Mouse (Mus musculus) midbrain, embryonic 11.5 days (tissue): ENCODE data around the gene Tlk2. TPM values are rescaled to one million over a fixed set of nuclear protein-coding genes. Genes with fewer than 3 reads are reported as not detected.

Experiments
- ATAC-seq: fragments of 200-750 bp; cut with Nextera tagmentation; 2 replicates; pipeline ENCODE4 v1.8.0; 2017; ENCODE audit warnings: moderate TSS enrichment, moderate library complexity; ENCODE audit not compliant: low FRiP score
- DNase-seq: peaks from one replicate; pipeline ENCODE4 v3.0.0; 2015; ENCODE audit warnings: low spot score; ENCODE audit errors: missing footprints
- H3K27ac ChIP-seq: fragments of 300-500 bp; sonication (generic); 2 replicates; pipeline ENCODE4 v1.5.1; 2014; ENCODE audit warnings: low read depth, low read length
- H3K27me3 ChIP-seq: fragments of 300-500 bp; sonication (generic); 2 replicates; pipeline ENCODE4 v1.6.1; 2014; ENCODE audit warnings: mild to moderate bottlenecking, low read length, moderate library complexity, mixed read lengths; ENCODE audit not compliant: control insufficient read depth, insufficient read depth
- H3K36me3 ChIP-seq: fragments of 300-500 bp; sonication (generic); 2 replicates; pipeline ENCODE4 v1.6.1; 2014; ENCODE audit warnings: mild to moderate bottlenecking, low read length, moderate library complexity, mixed read lengths; ENCODE audit not compliant: control insufficient read depth, insufficient read depth
- H3K4me1 ChIP-seq: fragments of 300-500 bp; sonication (generic); 2 replicates; pipeline ENCODE4 v1.6.1; 2014; ENCODE audit warnings: low read length; ENCODE audit not compliant: control insufficient read depth, insufficient read depth
- H3K4me2 ChIP-seq: fragments of 300-500 bp; sonication (generic); 2 replicates; pipeline ENCODE4 v1.6.1; 2014; ENCODE audit warnings: mild to moderate bottlenecking, moderate library complexity
- H3K4me3 ChIP-seq: fragments of 300-500 bp; sonication (generic); 2 replicates; pipeline ENCODE4 v1.5.1; 2014; ENCODE audit warnings: low read depth, low read length
- H3K9ac ChIP-seq: fragments of 300-500 bp; sonication (generic); 2 replicates; pipeline ENCODE4 v1.6.1; 2014; ENCODE audit warnings: low read length
- H3K9me3 ChIP-seq: fragments of 300-500 bp; sonication (generic); 2 replicates; pipeline ENCODE4 v1.6.1; 2016; ENCODE audit warnings: low read length; ENCODE audit not compliant: control insufficient read depth
- WGBS: fragments of 180-500 bp; shearing (Covaris S2); extraction: QIAGEN DNeasy Blood & Tissue Kit; methylation state at CpG from one replicate; pipeline ENCODE4 v1.1.7; 2014; 5-methylcytosine and 5-hydroxymethylcytosine counted together
- polyA plus RNA-seq: library from polyadenylated mRNA; unstranded; fragments of >200 nt; fragmentation: Nextera tagmentation; extraction: Ambion mirVana; gene quantifications from 2 replicates; pipeline ENCODE4 v1.2.1, GENCODE M21; 2014

Tlk2 gene
- polyA plus RNA-seq, 1 experiment from 2014 or later, result 33.1 TPM

GRCm38 (mm10) chr11:105146593-105146992 lies 32.0 kb upstream of the Tlk2 start, which contains the start of gene Gm10842:
TSS of gene Gm10842 (plus strand) at chr11:105146893.
- H3K36me3 ChIP-seq, result no peaks in the 10 kb centered on the region
- DNase-seq (no peak), ATAC-seq (no peak)
- no peak within 1 kb of the TSS for H3K27ac ChIP-seq
- H3K4me2 ChIP-seq, result no peak within 1 kb of the TSS
- H3K9ac ChIP-seq, result no peak within 1 kb of the TSS
- no peaks in the 10 kb centered on the region for H3K9me3 ChIP-seq
- H3K27me3 ChIP-seq, result no peaks in the 10 kb centered on the region
- 79% methylated on average over 3 of the region's 3 CpGs for WGBS
- H3K4me3 ChIP-seq, result no peak within 1 kb of the TSS
- no peaks in the 10 kb centered on the region for H3K4me1 ChIP-seq

DNA sequence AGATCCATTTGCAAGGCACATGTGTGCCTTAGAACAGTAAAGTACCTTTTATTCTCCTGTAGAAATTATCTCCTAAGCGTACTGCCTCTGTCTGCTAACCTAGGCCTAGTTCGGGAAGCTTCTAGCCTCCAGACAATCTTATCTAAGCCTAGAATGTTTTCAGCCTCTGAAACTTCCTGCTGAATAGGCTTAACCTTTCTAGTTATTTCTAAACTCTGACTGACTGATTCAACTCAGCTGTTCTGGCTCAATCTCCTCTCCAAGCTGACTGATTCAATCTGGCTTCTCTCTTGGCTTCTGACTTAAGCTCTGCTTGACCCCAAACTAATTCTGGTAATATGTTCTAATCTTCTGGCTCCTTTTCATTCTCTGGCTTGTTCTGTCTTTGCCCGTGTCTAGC lies 29.3 kb upstream of the Tlk2 start:
- Histone ChIP-seq H3K4me1 (no peaks in the 10 kb centered on the region; the same call in 1 of the 2 replicates), H3K4me2 (no peak overlapping the region), H3K27ac (no peak overlapping the region), H3K27me3 (no peaks in the 10 kb centered on the region), H3K9ac (no peak overlapping the region), H3K4me3 (no peak overlapping the region), H3K9me3 (no peaks in the 10 kb centered on the region), H3K36me3 (no peaks in the 10 kb centered on the region)
- 74% methylated on average over 3 of the region's 3 CpGs for WGBS
- ATAC-seq, result no peak
- no peak for DNase-seq

DNA sequence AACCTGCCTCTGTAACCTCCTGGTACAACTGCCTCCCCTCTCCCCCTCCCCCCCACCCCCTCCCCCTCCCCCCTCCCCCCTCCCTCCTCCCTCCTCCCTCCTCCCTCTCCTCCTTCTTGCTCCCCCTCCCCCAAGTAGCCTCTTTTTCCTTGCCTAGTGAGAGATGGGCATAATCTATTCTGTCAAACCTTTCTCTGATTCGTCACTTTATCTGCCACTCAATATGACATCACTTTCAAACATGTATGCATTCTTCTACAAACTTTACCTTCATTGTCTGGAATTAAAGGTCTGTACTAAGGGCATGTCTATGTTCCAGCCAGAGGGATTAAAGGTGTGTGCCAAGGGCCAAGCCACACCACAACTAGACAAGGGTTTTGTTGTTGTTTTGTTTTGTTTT lies 28.8 kb upstream of the Tlk2 start:
- no peak overlapping the region for H3K4me2 ChIP-seq
- no peak overlapping the region for H3K9ac ChIP-seq
- H3K36me3 ChIP-seq, result no peaks in the 10 kb centered on the region
- no peaks in the 10 kb centered on the region for H3K27me3 ChIP-seq
- ATAC-seq (no peak), DNase-seq (no peak)
- no peak overlapping the region for H3K4me3 ChIP-seq
- no peak overlapping the region for H3K27ac ChIP-seq
- WGBS, result 100% methylated on average over 1 of the region's 1 CpGs
- no peaks in the 10 kb centered on the region for H3K9me3 ChIP-seq
- no peaks in the 10 kb centered on the region; the same call in 1 of the 2 replicates for H3K4me1 ChIP-seq

DNA sequence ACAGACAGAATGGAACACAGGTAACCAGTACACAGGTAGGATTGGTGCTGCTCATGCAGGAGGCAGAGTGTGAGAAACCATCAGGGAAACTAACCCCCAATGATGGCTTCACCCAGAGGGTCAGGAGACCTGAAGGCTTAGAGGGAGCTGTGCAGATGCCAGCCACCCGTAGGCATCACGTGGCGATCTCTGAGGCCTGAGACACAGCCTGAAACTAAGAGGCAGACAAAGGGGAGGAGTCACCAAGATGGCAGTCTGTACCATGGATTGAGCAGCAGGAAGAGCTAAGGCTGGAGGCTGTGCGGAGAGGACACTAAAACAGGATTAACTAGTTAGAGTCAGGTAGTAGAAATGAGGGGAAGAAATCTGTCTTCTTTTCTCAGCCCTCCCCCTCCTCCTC lies 27.9 kb upstream of the Tlk2 start:
- Histone ChIP-seq H3K9me3 (no peaks in the 10 kb centered on the region), H3K27me3 (no peaks in the 10 kb centered on the region), H3K4me2 (no peak overlapping the region), H3K9ac (no peak overlapping the region), H3K27ac (no peak overlapping the region), H3K36me3 (no peaks in the 10 kb centered on the region), H3K4me3 (no peak overlapping the region), H3K4me1 (no peaks in the 10 kb centered on the region; the same call in 1 of the 2 replicates)
- DNase-seq (no peak), ATAC-seq (no peak)
- WGBS, result 55% methylated on average over 4 of the region's 4 CpGs

DNA sequence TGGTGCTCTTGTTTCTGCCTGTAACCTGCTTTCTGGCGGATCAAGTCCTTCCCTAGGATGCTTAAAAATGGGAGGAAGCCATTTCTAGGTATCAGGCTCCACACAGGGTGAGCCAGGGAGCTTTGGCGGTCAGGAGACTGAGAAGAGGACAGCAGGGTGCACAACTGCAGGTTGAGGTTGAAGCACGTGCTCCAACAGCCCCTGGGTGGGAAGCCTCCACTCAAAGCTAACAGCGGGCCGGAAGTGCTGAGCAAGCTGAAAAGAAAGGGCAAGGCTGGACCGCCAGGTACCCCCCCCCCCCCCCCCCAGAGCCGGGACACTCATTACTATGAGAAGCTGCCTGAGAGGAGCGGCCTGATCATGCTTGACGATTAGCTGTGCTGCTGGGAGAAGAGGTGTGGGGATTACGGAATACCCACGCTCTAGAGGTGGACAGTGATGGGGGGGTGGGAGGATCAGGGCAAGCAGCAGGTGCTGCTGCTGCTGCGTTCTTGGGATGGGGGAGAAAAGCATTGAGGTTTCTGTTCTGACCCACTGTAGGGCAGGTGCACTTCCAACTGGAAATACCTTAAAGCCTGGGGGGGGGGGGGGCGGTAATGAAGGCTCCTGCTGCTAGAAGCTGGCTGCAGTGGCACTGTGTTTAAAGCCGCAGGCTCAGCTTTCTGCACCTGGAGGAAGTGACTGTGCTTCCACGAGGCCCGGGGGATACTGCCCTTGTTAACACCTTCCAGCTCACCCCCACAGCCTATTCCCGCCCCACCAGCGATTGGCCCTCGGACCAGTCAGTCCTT lies 27.2 kb upstream of the Tlk2 start:
- Histone ChIP-seq H3K4me1 (no peaks in the 10 kb centered on the region; the same call in 1 of the 2 replicates), H3K4me3 (no peak overlapping the region), H3K27me3 (no peaks in the 10 kb centered on the region), H3K27ac (no peak overlapping the region), H3K9me3 (no peaks in the 10 kb centered on the region), H3K36me3 (no peaks in the 10 kb centered on the region), H3K9ac (no peak overlapping the region), H3K4me2 (peak overlapping the region; percentile 9; the same call in 1 of the 2 replicates)
- WGBS, result 29% methylated on average over 19 of the region's 19 CpGs
- DNase-seq (no peak), ATAC-seq (no peak)

GRCm38 (mm10) chr11:105152017-105152300 lies 26.6 kb upstream of the Tlk2 start:
- Histone ChIP-seq H3K9me3 (no peaks in the 10 kb centered on the region), H3K4me1 (no peaks in the 10 kb centered on the region; the same call in 1 of the 2 replicates), H3K4me2 (no peak overlapping the region), H3K36me3 (no peaks in the 10 kb centered on the region), H3K9ac (no peak overlapping the region), H3K27me3 (no peaks in the 10 kb centered on the region), H3K27ac (no peak overlapping the region), H3K4me3 (no peak overlapping the region)
- DNase-seq (no peak), ATAC-seq (no peak)
- 75% methylated on average over 2 of the region's 4 CpGs for WGBS

GRCm38 (mm10) chr11:105152357-105152899 lies 26.2 kb upstream of the Tlk2 start:
- Histone ChIP-seq H3K27me3 (no peaks in the 10 kb centered on the region), H3K9me3 (no peaks in the 10 kb centered on the region), H3K9ac (no peak overlapping the region), H3K36me3 (no peaks in the 10 kb centered on the region), H3K4me1 (no peaks in the 10 kb centered on the region; the same call in 1 of the 2 replicates), H3K27ac (no peak overlapping the region), H3K4me3 (no peak overlapping the region), H3K4me2 (no peak overlapping the region)
- no peak for DNase-seq
- no peak for ATAC-seq
- 85% methylated on average over 11 of the region's 11 CpGs for WGBS

DNA sequence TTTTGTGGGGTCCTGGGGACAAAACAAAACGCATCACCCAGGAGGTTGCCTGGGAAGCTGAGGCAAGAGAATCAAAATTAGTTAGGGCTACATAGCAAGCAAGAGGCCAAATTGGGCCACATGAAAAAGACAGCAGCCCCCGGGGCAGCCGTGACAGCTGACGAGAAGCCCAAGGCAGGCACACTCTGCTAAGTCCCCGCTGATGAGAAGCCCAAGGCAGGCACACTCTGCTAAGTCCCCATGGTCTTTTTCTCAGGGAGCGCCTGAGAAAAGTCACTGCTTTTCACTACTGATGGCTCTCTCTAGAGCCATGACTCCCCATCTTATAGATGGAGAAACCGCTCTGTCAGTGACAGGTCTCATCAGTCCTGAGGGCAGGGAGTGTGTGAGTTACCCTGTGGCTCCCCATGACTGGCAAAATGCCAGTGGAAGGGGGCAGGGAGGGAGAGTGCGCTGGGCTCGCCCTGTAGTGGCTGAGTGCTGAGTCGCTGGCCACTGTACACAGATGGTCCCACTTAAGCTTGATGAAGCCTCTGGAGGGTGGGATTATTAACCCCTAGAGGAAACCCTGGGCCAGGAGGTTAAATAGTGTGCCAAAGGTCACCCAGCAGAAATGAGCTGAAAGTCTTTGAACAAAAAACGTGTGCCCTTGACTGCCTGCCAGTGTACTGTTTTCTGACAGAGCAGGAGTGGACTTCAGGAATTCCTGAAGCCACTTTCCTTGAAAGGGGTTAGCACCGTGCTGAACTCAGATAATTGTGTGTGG lies 25.4 kb upstream of the Tlk2 start:
- ATAC-seq, result peak; percentile 54; the same call in 1 of the 2 replicates
- Histone ChIP-seq H3K27me3 (no peaks in the 10 kb centered on the region), H3K9ac (no peak overlapping the region), H3K4me1 (no peaks in the 10 kb centered on the region; the same call in 1 of the 2 replicates), H3K27ac (no peak overlapping the region), H3K36me3 (no peaks in the 10 kb centered on the region), H3K9me3 (no peaks in the 10 kb centered on the region), H3K4me3 (no peak overlapping the region), H3K4me2 (no peak overlapping the region)
- DNase-seq, result peak; percentile 85
- 45% methylated on average over 12 of the region's 12 CpGs for WGBS

DNA sequence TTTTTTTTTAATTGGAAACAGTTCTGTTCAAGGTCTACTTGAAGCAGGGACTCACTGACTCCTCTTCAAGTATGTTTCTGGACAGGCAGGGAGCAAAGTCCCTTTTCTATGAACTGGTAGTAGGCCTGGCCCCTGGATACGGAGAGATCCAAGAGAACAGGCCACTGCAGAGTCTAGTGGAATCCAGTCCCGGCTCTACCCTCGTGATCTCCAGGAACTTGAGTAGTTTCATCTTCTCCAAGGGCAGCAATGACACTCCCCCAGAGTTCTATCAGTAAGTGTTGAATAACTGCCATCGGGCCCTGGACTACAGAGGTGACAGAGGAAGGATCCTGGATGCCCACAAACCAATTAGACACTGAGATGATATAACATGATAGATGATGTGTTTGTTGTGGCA lies 22.7 kb upstream of the Tlk2 start:
- Histone ChIP-seq H3K4me3 (no peak overlapping the region), H3K27me3 (no peaks in the 10 kb centered on the region), H3K9ac (no peak overlapping the region), H3K36me3 (no peaks in the 10 kb centered on the region), H3K4me1 (no peaks in the 10 kb centered on the region; the same call in 1 of the 2 replicates), H3K9me3 (no peaks in the 10 kb centered on the region), H3K27ac (no peak overlapping the region), H3K4me2 (no peak overlapping the region)
- 80% methylated on average over 4 of the region's 4 CpGs for WGBS
- DNase-seq (no peak), ATAC-seq (no peak)
